Mouse (Mus musculus): ENCODE results near the gene Ap1s3.

Gene Ap1s3

DNA sequence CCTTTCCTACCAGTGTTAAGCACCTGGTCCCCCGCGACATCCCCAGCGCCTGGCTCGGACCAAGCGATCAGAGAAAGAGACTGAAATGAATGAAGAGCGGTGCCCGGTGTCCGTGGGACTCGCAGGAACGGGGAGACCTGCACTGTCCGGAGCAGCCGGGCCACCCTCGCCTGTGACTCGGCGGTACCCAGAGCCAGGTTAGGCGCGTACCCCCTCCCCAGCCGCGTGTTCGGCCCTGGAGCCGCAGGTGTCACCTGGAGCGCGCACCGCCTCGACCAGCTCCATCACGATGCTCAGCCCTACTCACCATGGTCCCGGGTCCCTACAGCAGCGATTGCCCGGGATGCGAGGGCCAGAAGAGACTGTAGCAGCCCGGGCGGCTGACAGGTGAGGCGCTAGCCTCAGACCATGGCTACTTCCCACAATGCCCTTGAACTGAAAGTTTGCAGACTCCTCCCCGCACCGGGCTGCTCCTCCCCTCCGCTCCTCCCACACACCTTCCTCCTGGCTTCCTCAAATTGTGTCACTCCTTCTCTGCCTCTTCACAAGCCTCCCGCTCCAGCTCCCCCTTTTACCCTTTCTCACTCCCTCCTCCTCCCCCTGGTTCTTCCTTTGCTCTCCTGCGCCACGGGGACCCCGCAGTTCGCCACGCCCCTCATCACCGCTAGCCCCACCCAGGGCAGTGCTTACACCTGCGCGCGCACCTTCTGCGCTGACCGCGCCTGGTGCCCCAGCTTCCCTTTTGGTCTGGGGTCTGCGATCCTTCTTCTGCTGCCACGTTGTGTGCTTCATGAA, at the start of gene Ap1s3:
TSS of gene Ap1s3 (minus strand) at position 430 of the 795 bp plus-strand sequence.
- peak; percentile 51 to 54 for DNase-seq (ENCODE audit: low spot score in 2 of 2)

DNA sequence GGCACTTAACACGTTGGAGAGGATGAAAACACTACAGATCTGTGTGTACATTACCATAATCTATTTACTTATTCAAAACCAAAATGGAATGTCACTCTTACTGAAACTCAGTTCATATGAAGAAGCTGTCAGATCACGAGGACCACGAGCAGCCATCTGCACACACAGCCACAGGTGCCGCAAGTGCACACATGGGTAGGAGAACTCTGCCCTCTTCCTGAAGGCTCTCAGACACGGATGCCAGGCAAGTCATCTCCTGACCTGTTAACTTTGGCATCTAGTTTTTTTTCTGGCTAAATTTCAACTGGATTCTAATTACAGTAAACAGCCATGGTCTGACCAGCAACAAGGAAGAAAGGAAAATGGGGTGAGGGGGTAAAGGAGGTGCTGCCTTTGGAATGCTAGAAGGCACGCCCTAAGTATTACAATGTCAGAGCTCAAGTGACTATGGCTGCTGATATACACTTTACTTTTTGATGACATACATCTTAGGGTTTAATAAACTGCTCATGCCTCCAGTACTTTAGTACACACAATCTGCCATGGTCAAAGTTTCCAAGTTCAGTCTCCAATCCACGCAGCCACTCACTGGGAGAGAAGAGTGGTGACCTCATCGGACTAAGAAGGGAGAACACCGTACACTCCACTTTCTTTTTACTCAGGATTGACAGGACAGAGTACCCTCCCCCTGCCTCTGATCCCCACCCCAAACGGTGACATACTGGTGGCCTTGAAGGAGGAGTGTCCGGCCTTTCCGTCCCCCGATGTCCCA, 42.6 kb upstream of the Ap1s3 start:
- DNase-seq (ENCODE audit: low spot score in 2 of 2) = no peak

DNA sequence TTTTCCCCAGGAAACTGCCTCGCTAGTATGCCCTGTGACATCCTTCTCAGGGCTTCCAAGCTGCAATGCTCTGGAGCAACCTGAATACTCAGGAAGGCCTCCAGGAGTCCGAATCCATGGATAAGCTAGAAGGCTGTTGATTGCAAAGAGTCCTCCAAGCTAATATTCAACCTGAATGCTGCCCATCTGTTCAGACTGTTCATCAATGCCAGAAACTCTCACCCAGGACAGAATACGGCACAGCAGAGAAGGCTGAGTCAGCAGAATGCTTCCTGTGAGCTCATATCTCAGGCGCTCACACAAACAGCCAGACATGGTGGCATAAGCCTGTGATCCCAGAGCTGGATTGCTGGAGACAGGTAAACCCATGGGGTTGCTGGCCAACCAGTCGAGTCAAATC, 41.3 kb upstream of the Ap1s3 start:
- DNase-seq (ENCODE audit: low spot score in 2 of 2) = no peak

DNA sequence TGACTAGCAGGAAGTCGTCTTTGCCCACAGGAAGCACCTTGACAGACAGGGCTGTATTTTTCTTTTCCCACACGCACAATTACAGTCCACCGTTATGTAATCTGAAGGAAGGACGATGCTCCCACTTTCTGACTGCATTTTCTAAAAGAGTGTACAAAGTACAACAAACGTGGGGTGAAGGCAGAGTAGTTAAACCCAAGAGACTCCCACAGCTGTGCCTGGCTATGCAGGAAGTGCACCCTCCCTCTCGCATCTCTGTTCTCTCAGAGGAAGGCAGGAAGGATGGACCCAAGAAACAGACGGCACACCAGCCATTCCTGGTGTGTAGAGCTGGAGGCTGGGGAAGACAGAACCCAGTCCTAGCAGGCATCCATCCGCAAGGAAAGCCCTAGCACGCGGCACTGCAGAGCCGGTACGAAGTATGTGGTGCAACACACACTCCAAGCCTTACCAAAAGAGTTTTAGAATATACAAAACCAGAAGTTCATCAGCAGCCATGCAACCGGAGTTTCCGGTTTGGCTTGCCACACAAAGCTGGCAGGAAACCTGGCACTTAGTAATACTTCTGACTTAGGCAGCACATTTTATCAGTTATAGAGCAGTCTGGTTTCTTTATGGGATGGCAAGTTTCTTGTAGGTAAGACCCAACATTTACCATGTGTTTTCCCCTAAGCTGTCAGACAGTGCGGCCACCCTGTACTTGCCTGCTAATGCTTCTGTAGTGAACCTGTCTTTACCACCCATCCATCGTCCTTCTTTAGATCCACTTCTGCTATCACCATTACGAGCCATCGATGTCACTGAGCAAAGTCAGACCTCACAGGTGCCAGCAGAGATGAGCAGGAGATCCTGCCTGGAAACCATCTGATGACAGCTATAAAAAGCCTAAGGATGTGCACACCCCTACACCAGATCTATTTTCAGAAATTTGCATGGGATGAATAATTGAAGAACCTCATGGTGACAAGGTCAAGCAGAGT, 39.7 kb upstream of the Ap1s3 start:
- peak; percentile 50 to 64 for DNase-seq (ENCODE audit: low spot score in 2 of 2)

DNA sequence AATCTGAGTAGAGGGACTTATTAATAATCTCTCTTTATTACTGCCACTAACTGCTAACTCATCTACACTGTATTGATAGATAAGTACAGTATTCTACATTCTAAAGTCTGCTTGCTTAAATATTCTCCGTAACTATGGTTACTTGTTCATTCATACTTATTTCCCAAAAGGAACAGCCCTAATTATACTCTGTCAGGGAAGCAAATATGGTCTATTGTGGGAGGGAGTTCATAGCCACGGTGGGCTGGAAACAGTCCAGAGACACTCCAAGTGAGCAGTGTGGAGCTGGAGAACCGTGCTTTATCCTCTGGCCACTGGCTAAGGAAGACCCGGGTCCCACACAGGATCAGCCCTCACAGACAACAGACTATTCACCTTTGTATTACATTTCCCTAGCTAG, 38.9 kb upstream of the Ap1s3 start:
- DNase-seq (ENCODE audit: low spot score in 2 of 2) = peak; percentile 25 to 41

DNA sequence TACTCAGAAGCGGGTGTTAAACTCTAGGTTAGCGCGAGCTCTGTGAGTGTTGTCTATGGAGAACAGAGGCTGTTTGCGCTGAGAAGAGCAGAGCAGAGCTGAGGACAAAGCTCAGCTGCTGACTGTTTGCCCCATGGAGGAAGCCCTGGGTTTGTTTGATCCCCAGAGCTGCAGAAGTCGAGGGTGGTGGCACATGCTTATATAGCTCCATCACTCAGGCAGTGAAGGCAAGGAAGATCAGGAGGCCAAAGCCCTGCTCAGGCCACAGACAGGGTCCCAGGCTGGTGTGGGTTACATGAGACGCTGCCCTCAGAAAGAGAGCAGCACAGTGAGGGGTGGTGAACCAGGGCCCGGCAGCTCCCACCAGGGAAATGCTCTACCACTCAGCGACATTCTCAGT, 38.4 kb upstream of the Ap1s3 start:
- no peak for DNase-seq (ENCODE audit: low spot score in 2 of 2)

DNA sequence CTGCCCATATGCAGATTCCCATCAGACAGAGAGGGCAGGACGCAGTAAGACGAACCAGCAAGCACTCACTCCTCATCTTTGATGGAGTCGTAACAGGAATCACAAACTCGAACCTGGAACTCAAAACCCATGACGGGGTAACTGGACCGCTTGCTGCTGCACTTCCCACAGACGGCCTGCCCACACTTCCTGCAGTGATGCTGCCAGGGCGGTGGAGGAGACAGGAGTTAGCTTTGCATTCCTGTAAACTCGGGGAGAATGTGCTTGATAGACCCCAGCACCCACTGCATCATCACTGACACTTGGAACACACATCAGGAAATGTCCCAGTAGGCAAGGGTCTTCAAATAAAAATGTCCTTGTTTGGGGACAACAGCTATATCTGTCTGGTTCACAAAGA, 35.6 kb upstream of the Ap1s3 start:
- DNase-seq (ENCODE audit: low spot score in 2 of 2) = no peak

DNA sequence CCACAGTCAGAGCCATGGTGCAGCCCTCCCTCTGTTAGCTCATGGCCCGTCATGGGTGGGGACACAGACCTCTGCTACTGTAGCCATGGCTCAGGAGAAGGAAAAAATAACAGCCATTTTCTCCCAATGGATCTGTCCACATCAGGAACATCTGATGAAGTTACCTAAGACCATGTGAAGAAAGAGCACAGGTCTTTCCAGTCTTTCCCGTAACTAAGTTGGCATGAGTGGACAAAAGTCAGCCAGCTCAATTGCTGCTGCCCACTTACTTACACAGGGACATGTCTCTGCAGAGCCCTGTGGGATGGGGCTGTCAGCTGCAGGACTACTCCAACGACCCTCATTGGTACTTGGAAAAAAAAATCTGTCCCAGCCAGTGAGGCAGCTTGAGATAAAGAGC, 34.9 kb upstream of the Ap1s3 start:
- DNase-seq (ENCODE audit: low spot score in 2 of 2) = no peak

DNA sequence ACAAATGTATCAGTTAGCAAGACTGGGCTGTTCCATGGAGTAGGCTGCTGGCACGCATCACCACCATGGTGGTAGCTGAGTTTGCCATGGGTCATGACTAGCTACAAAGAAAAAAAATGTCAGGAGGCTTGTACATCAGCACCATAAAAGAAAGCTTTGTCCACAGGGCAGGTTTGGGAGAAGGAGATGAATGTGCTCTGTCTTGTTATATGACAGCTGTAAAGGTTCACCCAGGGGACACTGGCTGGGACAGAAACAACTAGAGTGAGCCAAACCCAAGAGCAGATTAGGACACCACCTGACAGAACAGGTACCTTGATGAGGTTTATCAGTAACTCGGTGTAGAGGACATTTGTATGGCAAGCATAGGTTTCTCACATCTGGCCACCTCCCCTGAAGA, 32.9 kb upstream of the Ap1s3 start:
- DNase-seq (ENCODE audit: low spot score in 2 of 2) = no peak

DNA sequence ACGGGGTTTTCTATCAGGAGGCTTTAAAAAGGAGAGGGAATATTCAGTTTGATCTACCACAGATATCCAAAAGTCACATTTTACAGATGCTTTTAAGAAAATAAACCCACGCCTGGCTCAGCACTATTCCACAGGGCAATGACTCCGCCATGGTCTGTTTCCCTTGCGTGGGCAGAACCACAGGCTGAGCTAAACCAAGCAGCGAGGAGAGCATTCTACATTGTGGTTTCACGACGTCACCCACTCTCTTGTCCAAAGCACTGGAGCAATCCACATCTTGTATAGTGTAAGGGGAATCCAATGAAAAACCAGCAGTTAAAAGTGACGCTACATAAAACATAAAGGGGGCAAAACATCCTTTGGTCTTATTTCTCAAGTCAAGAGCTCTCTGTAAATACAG, 31.7 kb upstream of the Ap1s3 start:
- no peak for DNase-seq (ENCODE audit: low spot score in 2 of 2)

DNA sequence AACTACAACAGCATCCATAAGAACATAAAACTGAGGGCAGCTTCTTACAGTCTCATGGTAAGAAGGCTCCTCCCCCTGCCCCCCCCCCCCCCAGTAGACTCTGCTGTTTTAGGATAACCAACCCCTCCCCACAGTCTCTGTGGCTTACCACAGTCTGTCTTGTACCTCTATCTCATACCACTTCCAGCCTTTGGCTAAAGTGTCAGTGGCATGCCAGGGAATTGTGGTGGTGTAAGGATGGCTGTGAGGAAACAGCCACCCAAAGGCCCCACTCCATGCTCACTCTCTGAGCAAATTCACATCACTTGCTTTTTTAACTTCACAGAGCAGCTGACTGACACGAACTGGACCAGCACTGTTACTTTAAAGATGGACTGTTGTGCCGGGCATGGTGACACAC, 26.7 kb upstream of the Ap1s3 start:
- no peak for DNase-seq (ENCODE audit: low spot score in 2 of 2)

DNA sequence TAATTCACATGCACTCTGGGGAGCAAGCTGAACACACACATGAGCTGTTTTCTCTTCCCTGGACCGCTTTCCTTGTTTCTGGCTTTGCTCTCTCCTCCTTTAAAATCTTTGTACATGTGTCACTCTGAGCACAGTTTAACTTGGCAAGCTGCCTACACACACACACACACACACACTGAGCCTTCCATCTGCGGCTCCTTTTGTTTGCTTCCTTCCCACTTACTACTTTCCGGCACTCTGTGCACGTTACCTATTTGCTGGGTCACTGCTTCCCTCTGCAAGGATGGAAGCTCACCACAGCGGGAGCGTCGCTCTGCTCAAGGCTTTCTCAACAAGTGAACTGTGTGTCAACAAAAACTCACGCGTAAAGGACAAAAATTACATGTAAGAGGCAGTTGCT, 25.6 kb upstream of the Ap1s3 start:
- DNase-seq (ENCODE audit: low spot score in 2 of 2) = peak; percentile 53 to 61

DNA sequence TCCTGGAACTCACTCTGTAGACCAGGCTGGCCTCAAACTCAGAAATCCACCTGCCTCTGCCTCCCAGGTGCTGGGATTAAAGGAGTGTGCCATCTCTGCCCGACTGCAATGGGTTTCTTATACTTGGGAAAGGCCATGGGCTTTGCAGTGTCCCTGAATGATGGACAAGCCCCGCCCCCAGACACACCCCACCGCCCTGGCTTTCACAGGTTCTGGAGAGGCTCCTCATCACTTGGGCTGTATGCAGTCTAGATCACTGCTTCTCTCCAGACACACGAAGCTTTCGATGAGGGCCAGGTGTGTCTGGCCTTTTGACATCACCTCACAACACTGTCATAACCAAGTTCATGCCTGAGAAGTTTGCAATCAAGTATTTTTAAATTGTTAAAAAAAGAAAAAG, 25.2 kb upstream of the Ap1s3 start:
- no peak for DNase-seq (ENCODE audit: low spot score in 2 of 2)

DNA sequence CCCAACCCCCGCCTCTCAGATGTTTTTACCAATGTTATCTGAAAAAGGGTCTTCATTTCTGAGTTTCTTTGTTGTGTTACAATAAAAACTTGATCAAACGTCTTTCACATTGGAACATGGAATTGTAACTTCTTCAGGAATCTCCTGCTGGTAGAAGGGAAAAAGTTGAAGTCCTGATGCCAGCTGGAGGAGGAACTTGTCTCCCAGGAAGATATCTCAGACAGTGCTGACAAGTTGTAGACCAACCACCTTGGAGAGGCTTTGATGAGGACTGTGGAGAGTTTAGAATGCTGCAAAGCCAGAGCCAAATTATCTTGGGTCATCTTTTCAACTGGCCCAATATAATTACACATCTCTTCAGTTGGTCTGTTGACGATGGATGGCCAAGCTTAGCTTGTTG, 20.7 kb upstream of the Ap1s3 start:
- DNase-seq (ENCODE audit: low spot score in 2 of 2) = no peak

DNA sequence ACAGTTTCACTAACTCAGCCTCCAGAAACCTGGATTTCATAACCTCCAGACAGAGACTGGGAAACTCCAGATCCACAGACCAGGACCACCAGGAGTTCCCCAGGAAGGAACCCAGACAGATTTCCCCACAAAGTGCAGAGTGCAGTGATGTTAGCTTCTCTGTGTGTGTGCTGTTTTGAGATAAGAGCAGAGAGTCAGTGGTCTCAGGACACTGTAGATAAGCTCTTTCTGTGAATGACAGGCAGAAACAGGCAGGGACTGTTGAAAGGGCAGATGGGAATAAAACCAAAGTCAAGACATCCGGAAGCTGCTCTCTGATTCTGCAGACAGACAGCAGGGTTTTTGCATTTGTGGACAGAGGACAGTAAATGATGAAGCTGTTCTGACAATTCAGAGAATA, 15.5 kb upstream of the Ap1s3 start:
- DNase-seq (ENCODE audit: low spot score in 2 of 2) = no peak

DNA sequence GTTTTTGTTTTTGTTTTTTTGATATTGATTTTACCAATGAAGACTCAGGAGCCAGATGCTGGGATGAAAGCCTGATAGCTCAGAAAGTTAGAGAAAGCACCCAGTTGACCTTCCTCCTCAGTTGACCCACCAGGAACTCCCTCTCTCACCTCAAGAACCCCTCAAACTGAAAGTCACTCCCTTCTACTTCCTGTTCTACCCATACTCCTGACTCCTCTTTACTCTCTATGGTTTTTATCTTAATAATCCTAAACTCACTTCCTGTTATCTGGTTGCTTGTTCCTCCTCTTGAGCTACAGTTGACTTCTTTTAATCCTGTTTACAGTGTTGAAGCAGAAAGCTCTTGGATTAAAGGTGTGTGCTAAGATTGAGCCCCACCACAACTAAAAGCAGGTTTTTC, 12.3 kb upstream of the Ap1s3 start:
- no peak for DNase-seq (ENCODE audit: low spot score in 2 of 2)

DNA sequence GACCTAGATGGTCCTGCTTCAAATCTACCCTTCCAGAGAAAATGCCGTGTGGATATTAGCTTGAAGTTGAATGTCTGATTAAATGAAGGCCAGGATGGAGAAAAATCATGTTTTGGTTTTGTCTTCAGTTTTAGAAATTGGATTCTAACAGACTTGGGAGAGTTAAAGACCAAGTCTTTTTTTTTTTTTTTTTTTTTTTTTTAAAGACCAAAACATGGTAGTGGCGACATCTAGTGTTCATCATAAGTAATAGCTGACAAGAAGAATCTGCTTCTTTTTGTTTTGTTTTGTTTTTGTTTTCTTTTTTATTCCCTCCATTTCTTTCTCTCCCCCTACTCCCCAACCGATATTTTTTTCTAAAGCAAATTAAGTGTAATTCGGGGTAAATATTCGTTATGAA, 11.2 kb upstream of the Ap1s3 start:
- DNase-seq (ENCODE audit: low spot score in 2 of 2) = no peak

DNA sequence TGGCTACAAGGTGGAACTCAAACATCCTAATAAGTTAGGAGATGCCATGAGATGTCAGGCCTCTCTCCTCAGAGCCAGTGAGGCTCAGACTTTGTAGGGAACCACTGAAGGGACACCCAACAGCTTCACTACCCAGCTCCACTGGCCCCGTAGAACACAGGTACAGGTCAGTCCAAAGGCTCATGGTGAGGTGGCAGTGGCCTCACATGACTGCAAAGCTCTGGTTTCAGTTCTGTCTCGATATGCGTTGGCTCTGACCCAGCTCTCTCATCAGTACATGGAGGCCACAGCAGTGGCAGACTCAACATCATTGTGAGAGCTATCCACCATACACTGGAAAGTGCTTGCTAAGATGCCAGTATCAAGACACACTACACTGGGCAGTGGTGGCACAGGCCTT, 9.0 kb upstream of the Ap1s3 start:
- no peak for DNase-seq (ENCODE audit: low spot score in 2 of 2)

DNA sequence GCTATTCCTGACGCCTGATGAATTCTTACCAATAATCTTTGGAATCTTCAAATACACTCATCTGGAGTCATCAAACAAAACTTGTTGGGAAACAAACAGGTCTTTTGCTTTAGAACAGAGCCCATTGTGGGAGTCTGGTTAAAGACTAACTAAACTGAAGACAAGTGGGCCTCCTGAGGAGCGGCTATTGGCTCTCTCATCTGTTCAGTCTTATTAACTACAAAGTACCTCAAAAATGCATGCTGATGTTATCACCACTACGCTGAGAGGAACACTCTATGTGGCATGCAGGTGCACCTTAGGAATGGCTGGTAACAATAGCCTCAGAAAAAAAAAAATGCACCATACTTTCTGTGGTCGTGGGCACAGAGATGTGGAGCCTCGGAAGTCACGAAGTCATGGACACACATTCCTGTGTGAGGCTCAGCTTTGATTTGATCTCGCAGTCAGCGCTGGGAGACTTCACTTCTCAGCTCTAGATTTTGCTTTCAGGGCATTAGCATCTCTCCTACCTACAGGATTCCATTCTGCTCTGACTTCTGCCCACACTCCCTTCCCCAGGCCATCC, 6.4 kb upstream of the Ap1s3 start:
- no peak for DNase-seq (ENCODE audit: low spot score in 2 of 2)

DNA sequence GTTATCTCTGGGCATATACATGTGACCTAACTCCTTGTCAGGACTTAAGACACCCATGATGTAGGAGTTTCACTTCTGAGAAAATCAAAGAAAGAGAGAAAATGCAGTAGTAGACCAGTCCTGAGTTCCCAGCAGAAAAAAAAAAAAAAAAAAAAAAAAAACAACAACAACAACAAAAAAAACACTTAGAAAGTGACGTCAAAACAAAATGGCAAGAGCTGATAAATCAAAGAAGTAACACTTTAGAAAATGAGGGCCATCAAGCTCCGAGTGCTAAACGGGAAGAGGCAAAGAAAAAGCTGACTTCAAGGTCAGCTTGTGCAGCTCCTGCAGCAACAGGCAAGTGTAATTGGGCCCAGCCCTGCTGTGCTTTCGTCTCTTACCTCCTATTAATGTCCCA, 3.9 kb upstream of the Ap1s3 start:
- no peak for DNase-seq (ENCODE audit: low spot score in 2 of 2)

DNA sequence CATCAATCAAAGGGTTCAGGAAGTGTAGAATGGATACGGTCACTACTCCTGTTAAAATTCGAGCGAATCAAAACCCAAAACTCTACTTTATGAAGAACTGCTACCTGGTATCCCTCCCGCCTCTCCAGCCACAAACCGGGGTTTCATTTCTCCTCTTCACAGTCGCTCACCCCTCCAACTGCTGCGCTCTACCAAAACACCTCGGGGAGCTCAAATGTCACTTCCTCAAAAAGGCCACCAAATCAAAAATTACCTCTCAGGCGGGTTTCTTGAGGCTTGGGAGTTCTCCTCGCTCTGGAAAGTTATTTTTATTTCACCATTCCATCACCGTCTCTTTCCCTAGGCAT, 603 bp downstream of the Ap1s3 start:
- DNase-seq (ENCODE audit: low spot score in 2 of 2) = peak in 1 of 2 experiments; percentile 8

DNA sequence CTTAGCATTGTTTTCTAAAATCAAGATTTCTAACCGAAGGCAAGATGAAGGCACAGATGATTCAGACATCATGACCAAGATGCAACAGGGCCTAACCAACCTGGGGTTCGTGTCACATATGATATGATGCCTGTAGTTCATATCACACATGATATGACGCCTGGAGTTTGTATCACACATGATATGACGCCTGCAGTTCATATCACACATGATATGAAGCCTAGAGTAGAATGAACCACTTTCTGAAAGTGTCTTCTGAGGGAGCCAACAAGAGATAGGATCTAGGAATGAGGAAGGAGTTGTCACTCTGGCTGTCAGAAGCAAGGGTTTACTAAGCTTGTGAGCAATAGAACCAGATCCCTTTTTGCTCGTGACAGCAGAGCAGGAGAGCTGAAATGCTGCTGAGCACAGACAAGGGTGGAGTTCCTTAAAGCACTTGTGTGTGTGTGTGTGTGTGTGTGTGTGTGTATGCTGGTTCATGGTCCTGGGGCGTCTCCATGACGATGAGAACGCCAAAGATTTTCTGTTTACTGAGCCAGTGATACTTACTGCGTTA, 2.3 kb downstream of the Ap1s3 start:
- no peak for DNase-seq (ENCODE audit: low spot score in 2 of 2)
